Mouse (Mus musculus) retina, embryonic 14.5 days (tissue): ENCODE measurements around the gene Abcb9.

ENCODE experiments used
- DNase-seq: peaks from one replicate; pipeline ENCODE4 v3.0.0-alpha.2; 2015; ENCODE audit warnings: low spot score

Abcb9 gene

DNA sequence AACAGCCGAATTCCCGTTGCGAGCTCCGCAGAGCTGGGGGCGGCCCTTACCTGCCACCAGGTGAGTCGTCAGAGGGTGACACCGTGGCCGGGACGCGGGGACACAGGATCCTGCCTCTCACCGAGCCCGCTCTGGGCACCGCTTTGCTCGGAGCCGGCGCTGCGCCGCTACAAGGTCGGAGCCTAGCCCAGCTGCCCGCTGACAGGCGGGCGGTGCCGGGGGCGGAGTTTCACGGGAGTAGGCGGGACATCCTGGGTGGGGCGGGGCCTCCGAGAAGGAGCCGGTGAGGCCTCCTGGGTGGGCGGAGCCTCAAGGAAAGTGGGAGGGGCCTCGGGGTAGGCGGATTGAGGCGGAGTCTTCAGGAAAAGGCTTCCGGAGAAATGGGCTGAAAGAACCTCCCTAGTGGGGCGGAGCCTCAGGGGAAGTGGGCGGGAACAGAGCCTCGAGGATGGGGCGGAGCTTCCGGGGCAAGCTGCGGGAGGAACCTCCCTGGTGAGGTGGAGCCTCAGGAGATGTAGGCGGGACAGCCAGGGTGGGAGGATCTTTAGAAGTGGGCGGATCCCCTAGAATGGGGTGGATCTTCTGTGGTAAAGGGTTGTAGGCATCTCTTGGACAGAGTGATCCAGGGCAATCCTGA, at the start of gene Abcb9:
Gene Abcb9 (minus strand): TSS at position 203 of the 637 bp plus-strand sequence.
- peak; percentile 88 for DNase-seq

DNA sequence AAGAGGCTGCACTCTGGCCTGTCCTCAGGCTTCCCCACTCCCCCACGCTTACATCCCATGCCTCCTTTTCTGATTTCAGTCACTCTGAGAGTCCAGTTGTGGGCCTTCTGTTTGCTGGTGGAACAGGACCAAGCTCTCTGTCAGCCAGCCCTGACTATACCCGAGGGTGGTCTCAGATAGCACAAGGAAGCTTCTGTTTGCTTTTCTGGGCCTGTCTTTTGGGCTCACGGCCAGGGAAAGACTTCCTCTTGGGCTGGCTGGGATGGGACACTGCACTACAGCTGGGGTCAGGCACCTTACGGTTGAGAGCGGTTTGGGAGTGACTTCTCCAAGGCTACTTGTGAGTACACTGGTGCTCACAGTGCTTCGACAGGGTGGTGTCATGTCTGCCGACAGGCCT, 42.5 kb upstream of the Abcb9 start:
- DNase-seq = no peak

DNA sequence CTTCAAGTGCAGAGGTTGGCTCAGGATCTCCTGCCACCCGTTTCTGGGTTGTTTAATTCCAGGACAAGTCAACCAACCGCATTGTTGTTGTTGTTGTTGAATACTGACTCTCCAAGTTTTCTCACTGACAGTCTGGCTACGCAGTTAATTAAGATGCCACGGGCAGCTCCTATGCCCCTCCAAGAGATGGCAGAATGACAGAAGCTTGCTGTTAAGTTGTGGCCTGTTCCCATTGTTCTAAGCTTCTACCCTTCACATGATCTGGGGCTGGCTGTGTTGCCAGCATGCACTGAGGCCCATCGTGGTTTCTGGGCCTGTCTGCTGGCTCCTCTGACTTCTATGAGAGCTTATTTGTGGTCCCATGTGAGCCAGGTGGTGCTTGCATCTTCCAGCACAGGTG, 38.7 kb upstream of the Abcb9 start:
- DNase-seq = no peak

DNA sequence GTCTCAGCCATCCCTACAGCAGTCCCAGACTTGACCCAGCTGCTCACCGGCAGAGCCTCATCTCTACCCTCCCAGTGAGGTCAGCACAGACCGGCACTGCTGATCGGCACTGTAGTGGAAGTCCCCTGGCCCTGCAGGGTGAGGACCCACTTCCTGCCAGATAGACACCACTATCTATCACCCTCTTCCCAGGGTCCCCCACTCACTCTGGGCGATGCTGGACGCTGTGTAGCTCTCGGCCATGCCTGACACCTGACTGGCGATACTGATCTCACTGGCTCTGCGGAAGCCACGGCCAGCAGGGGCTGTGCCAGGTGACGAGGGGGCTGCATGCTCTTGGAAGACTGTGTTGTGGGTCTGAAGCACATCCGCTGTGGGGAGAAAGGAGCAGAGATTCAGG, 29.5 kb upstream of the Abcb9 start:
- DNase-seq = no peak

DNA sequence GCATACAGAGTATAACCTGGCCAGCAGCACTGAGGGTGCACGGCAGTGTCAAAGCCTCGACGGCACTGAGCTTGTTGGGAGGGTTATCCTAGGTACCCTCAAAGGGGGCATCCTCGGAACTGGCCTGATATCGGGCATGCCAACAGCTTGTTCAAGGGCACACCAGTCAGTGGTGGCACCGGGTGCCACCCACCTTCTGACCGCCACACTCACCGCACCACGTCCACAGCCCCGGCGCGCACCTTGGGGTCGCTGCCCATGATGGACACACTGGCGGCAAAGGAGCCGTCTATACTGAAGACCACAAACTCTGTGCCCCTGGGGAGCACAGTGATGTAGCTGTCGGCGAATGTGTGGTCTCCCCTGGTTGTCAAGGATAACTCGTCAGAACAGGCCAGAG, 26.8 kb upstream of the Abcb9 start:
- DNase-seq = no peak

DNA sequence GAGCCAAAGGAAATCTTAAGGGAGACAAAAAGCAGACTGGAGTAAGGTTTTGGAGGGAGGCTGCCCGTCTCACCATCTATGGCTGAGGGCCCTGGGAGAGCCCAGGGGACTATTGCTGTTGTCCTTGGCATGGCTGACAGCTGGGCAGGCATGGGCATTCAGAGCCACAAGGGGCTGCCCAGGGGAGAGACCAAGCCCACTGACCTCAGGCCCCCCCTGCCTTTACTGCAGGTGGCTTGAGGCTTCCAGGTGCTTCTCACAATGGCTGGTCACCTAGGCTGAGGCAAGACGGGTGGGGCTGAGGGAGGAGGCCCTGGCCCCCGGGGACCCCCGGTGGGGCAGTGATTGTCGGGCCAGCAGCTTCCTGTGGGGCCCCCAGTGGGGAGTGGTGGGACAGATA, 23.6 kb upstream of the Abcb9 start:
- no peak for DNase-seq

DNA sequence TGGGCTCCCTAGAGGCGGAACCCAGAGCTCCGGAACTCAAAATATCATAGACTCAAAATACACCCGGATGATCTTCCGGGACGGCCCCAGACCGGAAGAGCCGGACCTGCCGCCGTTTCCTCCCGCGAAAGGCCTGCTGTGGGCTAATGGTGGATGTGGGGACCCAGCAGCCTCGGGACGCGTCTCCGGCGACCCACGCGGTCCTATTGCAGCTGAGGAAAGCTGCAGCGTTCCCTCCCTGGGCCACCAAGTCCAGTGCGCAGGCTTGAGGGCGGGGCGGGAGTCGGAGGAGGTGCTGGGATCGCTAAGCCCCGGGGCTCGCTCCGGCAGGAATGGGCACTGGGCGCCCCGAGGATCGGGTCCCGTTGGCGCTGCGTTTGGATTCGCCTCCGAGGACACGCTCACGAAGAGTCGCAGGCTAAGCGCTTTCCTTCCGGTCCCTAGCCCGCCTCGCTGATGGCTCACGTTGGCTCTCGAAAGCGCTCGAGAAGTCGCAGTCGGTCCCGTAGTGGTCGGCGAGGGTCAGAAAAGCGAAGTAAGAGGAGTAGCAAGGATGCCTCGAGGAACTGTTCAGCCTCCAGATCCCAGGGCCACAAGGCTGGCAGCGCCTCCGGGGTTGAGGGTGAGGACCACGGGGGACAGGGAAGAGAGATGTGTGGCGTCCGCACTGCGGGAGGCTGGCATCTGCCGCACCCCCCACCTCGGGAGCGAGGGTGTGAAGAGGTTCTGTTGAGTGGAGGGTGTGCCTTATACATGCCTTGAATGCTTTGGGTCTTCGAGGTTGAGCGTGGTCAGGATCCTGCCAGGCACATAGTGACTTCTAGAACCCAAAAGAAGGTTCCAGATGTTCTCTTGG, 20.6 kb upstream of the Abcb9 start, which contains the start of gene Arl6ip4:
Gene Arl6ip4 (plus strand): TSS at position 100 of the 856 bp plus-strand sequence.
- peak; percentile 85 for DNase-seq

DNA sequence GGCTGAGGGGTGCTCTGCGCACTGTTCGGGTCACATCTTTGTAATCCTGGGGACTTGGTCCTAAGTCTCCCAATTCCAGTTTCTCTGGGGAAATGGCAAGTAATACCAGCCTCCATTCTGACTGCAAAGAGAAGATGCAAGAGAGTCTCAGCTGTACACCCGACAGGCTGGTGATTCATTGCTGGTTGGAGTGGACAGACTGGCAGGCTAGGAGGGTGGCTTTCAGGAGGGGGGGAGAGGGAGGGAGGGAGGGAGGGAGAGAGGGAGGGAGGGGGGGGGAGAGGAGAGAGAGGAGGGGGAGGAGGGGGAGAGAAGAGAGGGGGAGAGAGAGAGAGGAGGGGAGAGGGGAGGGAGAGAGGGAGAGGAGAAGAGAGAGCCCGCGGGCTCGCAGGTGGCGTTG, 19.9 kb upstream of the Abcb9 start:
- DNase-seq = no peak

DNA sequence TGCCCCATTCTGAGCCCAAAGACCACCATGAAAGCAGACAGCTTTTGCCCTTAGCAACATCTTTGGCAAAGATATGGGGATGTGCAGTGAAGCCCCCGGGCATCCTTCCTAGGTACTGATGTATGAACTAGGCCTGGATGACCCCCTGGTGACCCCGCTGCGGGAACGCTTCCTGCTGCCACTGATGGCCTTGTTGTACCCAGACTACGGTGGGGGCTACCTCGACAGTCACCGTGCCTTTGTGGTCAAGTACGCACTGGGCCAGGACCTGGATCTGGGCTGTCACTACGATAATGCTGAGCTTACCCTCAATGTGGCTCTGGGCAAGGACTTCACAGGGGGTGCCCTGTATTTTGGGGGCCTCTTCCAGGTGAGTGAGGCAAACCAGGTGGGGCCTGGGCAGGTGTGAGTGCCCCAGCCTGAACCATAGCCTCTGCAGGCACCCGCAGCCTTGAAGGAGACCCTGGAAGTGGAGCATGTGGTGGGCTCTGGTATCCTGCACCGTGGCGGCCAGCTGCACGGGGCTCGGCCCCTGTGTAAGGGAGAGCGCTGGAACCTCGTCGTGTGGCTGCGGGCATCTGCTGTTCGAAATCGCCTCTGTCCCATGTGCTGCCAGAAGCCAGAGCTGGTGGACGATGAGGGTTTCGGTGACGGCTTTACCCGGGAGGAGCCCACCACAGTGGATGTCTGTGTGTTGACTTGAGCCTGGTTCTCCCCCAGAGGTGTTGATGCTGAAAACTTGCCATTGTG, 18.9 kb upstream of the Abcb9 start:
- no peak for DNase-seq

DNA sequence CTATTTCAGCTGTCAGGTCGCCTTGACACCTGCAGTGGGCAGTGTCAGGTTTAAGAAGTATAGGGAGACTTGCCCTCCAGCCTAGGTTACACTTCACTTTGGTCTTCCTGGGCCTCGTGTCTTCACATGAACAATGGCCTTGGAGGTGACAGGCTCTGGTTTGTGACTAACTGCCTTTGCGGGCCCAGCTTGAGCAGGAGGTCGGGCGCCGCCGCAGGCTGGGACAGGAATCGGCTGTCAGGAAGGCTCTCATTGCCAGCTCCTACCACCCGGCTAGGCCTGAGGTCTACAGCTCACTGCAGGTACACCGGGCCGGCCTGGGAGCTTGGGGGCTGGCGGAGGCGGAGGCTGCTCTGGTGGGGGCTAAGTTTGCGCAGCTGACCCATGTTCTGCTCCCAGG, 17.4 kb upstream of the Abcb9 start:
- DNase-seq = peak; percentile 56

DNA sequence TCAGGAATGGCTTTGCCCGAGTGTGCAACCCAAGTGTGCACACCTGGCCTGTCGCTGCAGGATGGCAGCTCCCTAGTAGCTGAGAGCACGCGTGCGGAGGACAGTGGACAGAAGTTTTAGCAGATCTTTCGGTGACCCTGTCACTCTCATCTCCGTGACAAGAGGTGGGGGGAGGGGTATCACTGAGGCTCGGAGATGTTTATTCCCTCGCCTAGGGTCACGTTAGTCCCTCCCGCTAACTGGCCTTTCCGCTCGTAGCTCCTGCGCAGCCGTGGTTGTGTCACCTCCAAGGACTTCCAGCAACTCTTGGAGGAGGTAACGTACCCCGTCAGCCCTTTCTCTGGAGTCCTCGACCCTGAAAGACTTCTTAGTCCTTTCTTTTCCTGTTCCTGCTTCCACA, 16.9 kb upstream of the Abcb9 start:
- DNase-seq = peak; percentile 44

DNA sequence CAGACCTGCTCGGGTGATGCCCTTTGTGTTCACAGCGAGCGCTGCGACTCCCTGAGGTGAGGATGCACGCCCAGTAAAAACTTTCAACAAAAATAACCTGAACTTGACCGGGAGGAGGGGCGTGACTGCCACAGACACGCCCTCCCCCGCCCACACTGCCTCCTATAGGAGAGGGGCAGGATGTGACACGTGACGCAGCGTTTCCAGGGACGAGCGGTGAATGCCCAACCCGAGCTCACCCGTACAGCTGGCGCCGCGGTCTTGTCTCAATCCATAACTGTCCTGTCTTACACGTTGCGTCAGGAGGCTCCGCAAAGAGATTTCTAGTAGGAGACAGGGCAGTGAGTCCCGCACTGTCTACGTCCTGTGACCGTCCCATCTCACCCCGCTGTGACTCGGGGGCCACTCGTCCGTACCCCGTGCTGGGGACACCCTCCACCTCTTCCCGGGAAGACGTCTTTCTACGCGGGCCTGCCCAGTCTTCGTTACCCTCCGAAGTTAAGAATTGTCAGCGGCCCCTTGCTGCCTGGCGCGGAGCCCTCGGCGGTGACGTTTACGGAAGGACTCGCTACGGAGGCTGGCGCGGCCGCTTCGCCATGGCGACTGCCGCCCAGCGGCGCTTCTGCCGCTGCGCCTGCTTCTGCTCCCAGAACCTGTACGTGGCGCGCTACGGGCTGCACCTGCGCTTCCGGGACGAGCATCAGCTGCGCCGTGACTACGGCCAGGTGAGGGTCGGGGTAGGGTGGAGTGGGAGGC, 16.3 kb upstream of the Abcb9 start, which contains the start of gene Ogfod2:
Gene Ogfod2 (plus strand): TSS at position 556 of the 756 bp plus-strand sequence.
- peak; percentile 97 for DNase-seq

DNA sequence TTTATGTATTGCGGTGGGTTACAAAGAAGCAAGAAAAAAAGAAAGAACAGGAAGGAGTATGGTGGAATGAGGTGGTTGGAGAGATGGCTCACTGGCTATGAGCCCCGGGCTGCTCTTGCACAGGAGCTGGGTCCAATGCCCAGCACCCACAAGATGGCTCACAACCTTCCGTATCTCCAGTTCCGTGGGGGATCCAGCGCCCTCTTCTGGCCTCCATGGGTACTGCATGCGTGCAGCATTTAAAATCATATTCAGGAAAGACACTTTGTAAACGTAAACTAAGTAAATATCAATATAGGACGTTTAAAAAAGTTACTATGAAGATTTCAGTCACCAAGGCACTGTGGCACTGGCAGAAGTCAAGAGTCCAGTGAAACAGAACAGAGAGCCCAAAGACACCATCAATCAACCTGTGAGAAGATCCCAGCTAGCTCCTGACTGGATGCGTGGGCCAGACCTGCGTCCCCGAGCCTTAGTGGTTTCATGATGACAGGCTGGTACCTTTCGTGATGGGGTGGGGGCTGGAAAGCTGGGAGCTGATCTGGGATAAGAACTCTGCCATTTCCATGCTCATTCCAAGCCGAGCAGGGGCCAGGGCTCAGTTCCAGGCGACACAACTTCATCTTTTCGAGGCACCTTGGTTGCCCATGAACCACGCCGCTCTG, 15.6 kb upstream of the Abcb9 start:
- DNase-seq = peak; percentile 72

DNA sequence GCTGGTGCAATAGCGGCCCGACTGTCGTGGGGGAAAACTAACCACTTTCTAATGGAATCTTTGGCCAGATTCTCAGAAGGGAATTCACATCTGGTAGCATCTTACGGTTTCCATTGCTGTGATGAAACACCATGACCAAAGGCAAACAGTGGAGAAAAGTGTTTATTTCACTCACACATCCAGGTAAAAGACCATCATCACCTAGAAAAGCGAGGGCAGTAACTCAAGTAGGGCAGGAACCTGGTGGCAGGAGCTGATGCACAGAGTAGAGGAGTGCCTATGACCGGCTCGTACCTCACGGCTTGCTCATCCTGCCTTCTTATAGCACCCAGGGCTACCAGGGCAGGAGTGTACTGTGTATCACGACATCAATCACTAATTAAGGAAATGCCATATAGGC, 8.0 kb upstream of the Abcb9 start:
- DNase-seq = no peak

DNA sequence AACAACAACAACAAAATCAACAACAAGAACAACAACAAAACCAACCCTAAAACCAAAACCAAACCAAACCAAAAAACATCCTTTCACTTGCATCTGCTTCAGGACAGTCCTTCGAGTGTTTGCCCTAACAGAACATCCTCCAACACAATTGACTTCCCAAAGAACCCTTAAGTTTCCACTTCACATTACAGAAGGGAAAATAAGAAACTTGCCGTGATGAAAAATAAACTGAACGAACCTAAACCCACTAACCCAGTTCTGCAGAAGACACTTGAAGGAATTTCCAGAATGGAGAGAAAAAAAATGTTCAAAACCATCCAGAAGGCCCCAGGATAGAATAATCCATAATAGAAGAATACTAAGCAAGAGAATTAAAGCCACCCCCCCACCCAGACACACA, 7.4 kb upstream of the Abcb9 start:
- DNase-seq = no peak

DNA sequence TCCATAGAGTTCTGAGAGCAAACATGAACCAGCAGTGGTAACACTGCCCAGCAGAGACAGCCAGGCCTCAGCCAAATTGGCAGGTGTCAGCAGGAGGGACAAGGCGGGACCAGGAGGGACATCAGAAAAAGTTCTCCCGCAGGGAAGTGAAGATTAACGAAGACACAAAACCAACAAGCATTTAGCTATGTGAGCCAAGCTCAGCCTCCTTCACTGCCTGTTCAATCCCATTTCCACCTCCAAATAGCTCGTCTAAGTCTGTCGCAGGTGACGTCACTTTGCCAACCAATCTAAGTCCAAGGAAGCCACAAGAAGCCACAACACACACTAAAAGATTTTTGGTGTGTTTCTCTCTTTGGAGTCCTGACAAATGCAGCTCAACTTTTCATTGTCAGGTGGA, 6.7 kb upstream of the Abcb9 start:
- DNase-seq = no peak

DNA sequence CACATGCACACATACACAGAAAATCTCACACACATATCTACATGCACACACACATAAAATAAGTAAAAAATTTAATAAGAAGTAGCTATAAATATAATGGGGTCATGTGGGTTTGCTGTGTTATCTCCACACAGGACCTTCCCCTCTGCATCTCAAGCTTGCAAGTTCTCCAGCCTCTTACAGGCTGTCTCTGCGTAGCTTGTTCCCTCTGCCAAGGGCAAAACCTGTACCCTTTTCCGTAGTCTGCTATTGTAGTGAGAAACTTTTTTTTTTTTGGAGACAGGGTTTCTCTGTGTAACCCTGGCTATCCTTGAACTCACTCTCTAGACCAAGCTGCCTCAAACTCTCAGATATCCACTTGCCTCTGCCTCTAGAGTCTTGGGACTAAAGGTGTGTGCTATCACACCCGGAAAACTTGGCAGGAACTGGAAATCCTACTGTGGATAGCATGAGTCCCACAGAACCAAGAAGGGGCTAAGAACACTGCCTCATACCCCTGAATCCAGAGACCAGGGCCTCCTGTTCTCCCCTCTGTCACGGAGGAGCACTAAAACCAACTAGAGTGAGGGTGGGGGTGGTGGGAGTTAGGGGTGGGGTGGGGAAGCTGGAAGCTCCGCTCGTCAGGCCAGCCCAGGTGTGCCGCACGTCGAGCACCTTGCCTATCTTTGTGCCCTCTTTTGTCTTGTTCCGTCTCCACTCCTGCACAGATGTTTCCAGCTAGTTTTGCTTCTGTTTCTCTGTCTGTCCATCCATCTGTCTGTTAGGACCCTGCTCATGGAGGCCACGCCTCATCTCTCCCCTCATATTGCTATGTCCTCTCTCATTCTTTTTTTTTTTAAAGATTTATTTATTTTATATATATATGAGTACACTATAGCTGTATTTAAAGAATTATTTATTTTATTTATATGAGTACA, 4.8 kb upstream of the Abcb9 start:
- DNase-seq = no peak

DNA sequence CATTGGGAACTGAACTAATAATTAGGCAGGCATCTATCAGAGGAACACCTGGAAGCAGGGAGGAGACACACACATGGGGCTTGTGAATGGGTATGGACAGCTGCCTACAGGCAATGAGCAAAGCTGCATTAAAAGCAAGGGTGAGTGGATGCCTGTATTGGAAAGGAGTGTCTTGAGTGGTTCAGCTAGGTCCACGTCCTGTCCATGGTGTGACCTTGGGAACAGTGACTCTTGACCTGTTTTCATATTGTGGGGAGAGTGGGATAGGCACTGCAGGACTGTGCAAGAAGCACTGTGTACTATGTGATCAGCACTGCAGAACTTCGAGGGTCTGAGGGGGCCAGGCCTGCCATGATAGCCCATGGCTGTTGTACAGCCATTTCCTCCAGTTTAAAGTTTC, 3.3 kb upstream of the Abcb9 start:
- DNase-seq = no peak

DNA sequence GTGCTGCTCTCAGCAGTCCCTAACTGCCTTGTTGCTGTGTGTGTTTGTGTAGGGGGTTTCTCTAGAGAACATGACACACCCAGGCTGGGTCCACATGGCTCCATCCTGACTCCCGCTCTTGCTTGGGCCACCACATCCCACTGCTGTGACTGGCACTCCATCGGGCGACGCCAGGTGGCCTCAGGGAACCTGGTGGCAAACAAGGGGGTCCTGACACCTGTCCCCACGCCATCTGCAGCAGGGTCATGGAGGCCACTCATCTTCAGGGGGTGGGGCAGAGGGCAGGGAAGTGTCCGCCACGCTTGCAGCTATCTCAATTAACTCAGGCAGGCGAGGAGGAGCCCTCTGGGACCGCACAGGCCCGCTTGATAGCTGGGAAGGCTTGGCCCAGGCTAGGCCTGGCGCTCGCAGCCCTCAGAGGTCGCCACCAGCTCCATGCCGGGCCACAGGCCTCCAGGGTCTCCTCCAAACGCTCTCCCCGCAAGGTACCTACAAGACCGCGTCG, 469 bp downstream of the Abcb9 start:
- DNase-seq = peak; percentile 20
